Mouse (Mus musculus): Measurements from ENCODE around the gene Gpr149. TPM values are rescaled to one million over a fixed set of nuclear protein-coding genes. Genes with fewer than 3 reads are reported as not detected.

Gene Gpr149
- total RNA-seq (2015; ENCODE audit: low replicate concordance) (not detected in 2 replicates), total RNA-seq (2017; ENCODE audit: low replicate concordance) (not detected in 2 replicates)

GRCm38 (mm10) chr3:62604973-62605372 lies at the start of gene Gpr149:
TSS of gene Gpr149 (minus strand) at chr3:62605140.
- no peak for ATAC-seq (replicated peaks; ENCODE audit: low FRiP score, poor library complexity, severe bottlenecking)

- ATAC-seq (replicated peaks; ENCODE audit: low FRiP score, poor library complexity, severe bottlenecking), result no peak
Measured at GRCm38 (mm10) chr3:62650551-62650950, 45.6 kb upstream of the Gpr149 start.

GRCm38 (mm10) chr3:62610861-62611260 lies 5.9 kb upstream of the Gpr149 start:
- no peak for ATAC-seq (replicated peaks; ENCODE audit: low FRiP score, poor library complexity, severe bottlenecking)

- no peak for ATAC-seq (replicated peaks; ENCODE audit: low FRiP score, poor library complexity, severe bottlenecking)
Measured at GRCm38 (mm10) chr3:62605931-62606330, 991 bp upstream of the Gpr149 start.

- ATAC-seq (replicated peaks; ENCODE audit: low FRiP score, poor library complexity, severe bottlenecking), result no peak
Measured at GRCm38 (mm10) chr3:62604047-62604391, 921 bp downstream of the Gpr149 start.

GRCm38 (mm10) chr3:62603231-62604046 lies 1.5 kb downstream of the Gpr149 start:
- no peak for ATAC-seq (replicated peaks; ENCODE audit: low FRiP score, poor library complexity, severe bottlenecking)

GRCm38 (mm10) chr3:62602466-62602865 lies 2.5 kb downstream of the Gpr149 start:
- no peak for ATAC-seq (replicated peaks; ENCODE audit: low FRiP score, poor library complexity, severe bottlenecking)

- ATAC-seq (replicated peaks; ENCODE audit: low FRiP score, poor library complexity, severe bottlenecking), result no peak
Measured at GRCm38 (mm10) chr3:62594842-62595241, 10.1 kb downstream of the Gpr149 start.

GRCm38 (mm10) chr3:62585072-62585471 lies 19.9 kb downstream of the Gpr149 start:
- ATAC-seq (replicated peaks; ENCODE audit: low FRiP score, poor library complexity, severe bottlenecking), result no peak

- ATAC-seq (replicated peaks; ENCODE audit: low FRiP score, poor library complexity, severe bottlenecking), result no peak
Measured at GRCm38 (mm10) chr3:62527593-62527992, 77.3 kb downstream of the Gpr149 start.

- no peak for ATAC-seq (replicated peaks; ENCODE audit: low FRiP score, poor library complexity, severe bottlenecking)
Measured at GRCm38 (mm10) chr3:62527160-62527559, 77.8 kb downstream of the Gpr149 start.

GRCm38 (mm10) chr3:62507206-62507647 lies 97.7 kb downstream of the Gpr149 start:
- ATAC-seq (replicated peaks; ENCODE audit: low FRiP score, poor library complexity, severe bottlenecking), result no peak; the same call in 1 of the 2 replicates

- ATAC-seq (replicated peaks; ENCODE audit: low FRiP score, poor library complexity, severe bottlenecking), result peak; percentile 100
Measured at GRCm38 (mm10) chr3:62506488-62507205, 98.3 kb downstream of the Gpr149 start, which contains the start of gene Dhx36. TSS of gene Dhx36 (minus strand) at chr3:62507004.

GRCm38 (mm10) chr3:62505166-62505900 lies 99.6 kb downstream of the Gpr149 start:
- ATAC-seq (replicated peaks; ENCODE audit: low FRiP score, poor library complexity, severe bottlenecking), result no peak

GRCm38 (mm10) chr3:62499327-62499726 lies 105.6 kb downstream of the Gpr149 start:
- ATAC-seq (replicated peaks; ENCODE audit: low FRiP score, poor library complexity, severe bottlenecking), result no peak

- ATAC-seq (replicated peaks; ENCODE audit: low FRiP score, poor library complexity, severe bottlenecking), result no peak
Measured at GRCm38 (mm10) chr3:62492568-62492967, 112.4 kb downstream of the Gpr149 start.

GRCm38 (mm10) chr3:62484340-62484739 lies 120.6 kb downstream of the Gpr149 start:
- no peak for ATAC-seq (replicated peaks; ENCODE audit: low FRiP score, poor library complexity, severe bottlenecking)

Data from erythroblast, adult 5-6 weeks (primary cell).